Mouse (Mus musculus) frontal cortex, postnatal 25 days (tissue): ENCODE results near the gene Tmem14a.
"Not testable (repeated sequence)": the region's sequence is repeated elsewhere in the genome, so short reads cannot be mapped to it uniquely, and the experiment has no call there.

Source experiments
- DNase-seq, 2 experiments: peaks; one replicate each; pipeline ENCODE4 v3.0.0; 2022; ENCODE audit warnings: low spot score in 2 of 2

Gene Tmem14a

GRCm38 (mm10) chr1:21252566-21253302 lies 34.4 kb downstream of the Tmem14a start:
- no peak for DNase-seq

GRCm38 (mm10) chr1:21253303-21253650 lies 34.9 kb downstream of the Tmem14a start:
- DNase-seq, result no peak

- no peak for DNase-seq
Measured at GRCm38 (mm10) chr1:21253856-21254255, 35.5 kb downstream of the Tmem14a start.

GRCm38 (mm10) chr1:21255625-21256345 lies 37.4 kb downstream of the Tmem14a start:
- no peak for DNase-seq

- DNase-seq, result no peak
Measured at GRCm38 (mm10) chr1:21256391-21256790, 38.0 kb downstream of the Tmem14a start.

GRCm38 (mm10) chr1:21256871-21257270 lies 38.5 kb downstream of the Tmem14a start:
- DNase-seq, result no peak

GRCm38 (mm10) chr1:21259981-21260380 lies 41.6 kb downstream of the Tmem14a start:
- not testable (repeated sequence) for DNase-seq

GRCm38 (mm10) chr1:21262401-21262800 lies 44.0 kb downstream of the Tmem14a start:
- DNase-seq, result no peak

- no peak for DNase-seq
Measured at GRCm38 (mm10) chr1:21263986-21264385, 45.6 kb downstream of the Tmem14a start.

GRCm38 (mm10) chr1:21264747-21265146 lies 46.4 kb downstream of the Tmem14a start:
- no peak for DNase-seq

GRCm38 (mm10) chr1:21266766-21267165 lies 48.4 kb downstream of the Tmem14a start:
- DNase-seq, result no peak

GRCm38 (mm10) chr1:21267466-21267865 lies 49.1 kb downstream of the Tmem14a start:
- DNase-seq, result not testable (repeated sequence)

- DNase-seq, result peak; percentile 47 to 72
Measured at GRCm38 (mm10) chr1:21271343-21272055, 53.1 kb downstream of the Tmem14a start.

GRCm38 (mm10) chr1:21272056-21272431 lies 53.7 kb downstream of the Tmem14a start:
- DNase-seq, result no peak

GRCm38 (mm10) chr1:21273091-21273490 lies 54.7 kb downstream of the Tmem14a start:
- no peak for DNase-seq

GRCm38 (mm10) chr1:21274437-21275040 lies 56.2 kb downstream of the Tmem14a start:
- DNase-seq, result no peak

GRCm38 (mm10) chr1:21275366-21275765 lies 57.0 kb downstream of the Tmem14a start:
- not testable (repeated sequence) for DNase-seq

GRCm38 (mm10) chr1:21276158-21276557 lies 57.8 kb downstream of the Tmem14a start:
- DNase-seq, result not testable (repeated sequence)
